Mouse (Mus musculus): ENCODE measurements around the gene Ptgis.
"Not testable (repeated sequence)": the region's sequence is repeated elsewhere in the genome, so short reads cannot be mapped to it uniquely, and the experiment has no call there.

The Ptgis gene

DNA sequence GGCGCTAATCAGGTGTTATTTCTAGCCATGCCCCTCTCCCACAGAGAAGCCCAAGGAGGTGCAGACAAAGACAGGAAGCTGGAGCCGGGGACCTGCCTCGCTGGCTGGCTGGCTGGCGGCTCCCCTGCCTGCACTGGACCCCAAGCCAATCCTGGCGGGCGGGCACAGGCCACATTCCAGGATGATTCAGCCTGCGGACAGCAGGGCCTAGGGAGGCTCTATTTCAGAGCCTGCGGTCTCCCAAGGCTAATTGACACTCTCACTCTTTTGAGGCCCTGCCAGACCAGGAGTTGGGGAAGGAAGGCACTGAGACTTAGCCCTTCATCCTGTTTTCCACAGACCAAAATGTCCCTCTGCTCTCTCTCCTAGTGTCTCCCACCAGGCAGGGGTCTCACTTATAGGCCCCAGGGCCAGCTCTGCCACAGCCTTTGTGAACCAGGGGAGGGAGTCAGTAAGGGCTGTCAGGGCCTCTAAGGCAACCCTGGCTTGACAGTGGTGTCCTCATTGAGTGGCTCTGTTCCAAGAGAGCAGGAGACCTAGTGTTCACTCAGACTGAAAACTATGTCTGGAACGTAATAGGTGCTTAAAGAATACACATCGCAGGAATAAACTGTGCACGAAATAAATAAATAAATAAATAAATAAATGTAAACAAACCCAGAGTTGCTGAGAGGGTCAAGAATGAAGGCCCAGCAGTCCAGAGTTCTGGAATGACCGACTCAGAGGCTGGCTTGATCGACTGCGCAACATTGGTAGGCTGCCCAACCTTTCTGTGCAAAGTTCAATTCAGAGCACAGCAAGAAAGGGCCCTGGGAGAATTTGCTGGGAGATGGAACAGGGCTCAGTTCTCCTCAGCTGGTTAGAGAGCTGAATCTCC is 8.0 kb downstream of the Ptgis start:
- in situ Hi-C loops (cut with MboI, MseI): no loop called here

DNA sequence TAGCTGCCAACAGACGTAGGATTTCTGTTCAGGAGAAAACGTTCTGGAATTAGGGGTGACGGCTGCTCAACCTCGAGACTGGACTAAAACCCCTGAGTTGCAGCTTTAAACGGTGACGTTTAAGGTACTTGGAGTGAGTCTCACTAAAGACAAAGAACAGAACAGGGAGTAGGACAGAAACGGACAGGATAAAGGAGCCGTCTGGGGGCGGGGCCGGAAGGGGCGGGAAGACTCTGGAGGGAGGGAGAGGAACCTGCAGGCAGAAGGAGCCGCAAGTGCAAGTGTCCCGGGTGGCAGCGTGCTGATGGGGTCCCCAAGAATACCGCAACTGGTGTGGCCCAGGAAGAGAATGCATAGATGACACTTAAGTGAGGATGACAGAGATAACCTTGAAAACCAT is 9.8 kb downstream of the Ptgis start:
- in situ Hi-C loops (cut with MboI, MseI): no loop called here

DNA sequence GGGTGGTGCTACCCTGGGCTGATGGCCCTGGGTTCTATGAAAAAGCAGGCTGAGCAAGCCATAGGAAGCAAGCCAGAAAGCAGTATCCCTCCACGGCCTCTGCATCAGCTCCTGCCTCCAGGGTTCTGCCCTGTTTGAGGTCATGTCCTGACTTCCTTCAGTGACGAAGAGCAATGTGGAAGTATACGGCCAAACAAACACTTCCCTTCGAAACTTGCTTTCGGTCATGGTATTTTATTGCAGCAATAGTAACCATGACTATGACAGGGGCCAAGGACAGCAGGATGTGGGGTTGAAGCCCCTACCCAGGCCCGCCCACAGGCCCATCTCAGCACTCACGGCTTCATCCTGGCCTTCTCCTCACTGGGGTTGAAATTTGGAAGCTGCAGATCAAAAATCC is 15.5 kb downstream of the Ptgis start:
- in situ Hi-C loops (cut with MboI, MseI): no loop called here

DNA sequence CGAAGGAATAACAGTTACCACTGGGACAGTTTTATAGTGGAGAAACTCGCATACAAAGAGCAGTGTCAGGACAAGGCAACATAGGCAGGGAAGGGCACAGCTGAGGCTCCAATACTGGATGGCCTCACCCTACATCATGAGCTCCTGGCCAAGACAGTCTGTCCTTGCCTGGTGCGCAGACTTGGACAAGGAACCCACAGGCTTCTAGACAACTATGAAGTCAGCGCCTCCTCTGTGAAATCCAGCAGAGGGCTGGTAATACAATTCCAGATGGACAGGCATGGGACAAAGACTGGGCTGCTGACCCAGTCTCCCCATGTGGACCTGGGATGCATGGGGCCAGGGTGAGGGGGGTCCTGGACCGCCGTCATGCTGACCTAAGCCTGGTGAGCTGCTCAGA is 16.2 kb downstream of the Ptgis start:
- in situ Hi-C loops (cut with MboI, MseI): no loop called here

DNA sequence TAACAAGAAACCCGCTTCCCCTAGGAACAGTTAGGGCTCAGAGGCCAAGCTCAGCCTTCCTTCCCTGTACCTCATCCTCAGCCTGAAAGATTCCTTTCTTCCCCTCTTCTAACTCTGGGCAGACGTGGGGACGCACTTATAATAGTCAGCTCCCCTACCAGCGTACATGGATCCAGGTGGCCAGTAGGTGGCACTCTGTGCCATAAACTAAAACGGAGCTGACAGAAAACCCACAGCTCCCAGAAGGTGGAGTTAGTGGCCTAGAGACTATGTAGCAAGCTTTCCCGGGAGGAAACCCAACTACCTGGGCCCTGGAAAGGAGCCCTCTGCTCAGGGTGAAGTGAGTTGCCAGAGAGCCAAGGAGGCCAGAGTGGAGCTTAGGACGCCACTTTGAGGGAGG is 18.3 kb downstream of the Ptgis start:
- in situ Hi-C loops (cut with MboI, MseI): no loop called here

DNA sequence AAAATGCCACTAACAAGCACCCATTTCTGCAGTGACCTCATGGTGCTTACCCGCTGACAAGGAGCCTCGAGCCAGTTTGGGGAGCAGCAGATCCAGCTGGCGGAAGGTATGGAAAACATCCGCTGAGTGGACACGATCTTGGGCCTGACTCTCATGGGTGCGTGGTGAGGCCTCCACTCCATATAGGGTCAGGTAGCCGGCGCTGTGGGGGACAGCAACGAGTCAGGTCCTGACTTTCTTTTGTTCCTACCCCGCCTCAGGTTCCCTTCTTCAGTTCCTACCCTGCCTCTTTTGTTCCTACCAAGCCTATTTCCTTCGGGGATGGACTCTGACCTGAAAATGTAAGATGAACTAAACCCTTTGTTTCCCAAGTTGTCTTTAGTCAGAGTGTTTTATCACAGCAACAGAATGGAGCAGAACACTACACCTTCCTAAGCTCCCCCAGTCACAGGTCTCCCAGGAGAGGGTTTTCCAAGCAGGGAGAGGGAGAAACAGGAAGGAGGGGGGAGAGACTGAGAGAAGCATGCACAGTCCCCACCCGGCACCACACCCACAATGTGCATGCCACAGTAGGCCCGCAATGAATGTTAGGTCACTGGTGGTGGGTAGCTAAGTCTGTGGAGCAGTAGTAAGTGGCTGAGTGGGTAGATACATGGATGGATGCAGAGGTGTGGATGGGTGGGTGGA is 19.1 kb downstream of the Ptgis start:
- in situ Hi-C loops (cut with MboI, MseI): no loop called here

DNA sequence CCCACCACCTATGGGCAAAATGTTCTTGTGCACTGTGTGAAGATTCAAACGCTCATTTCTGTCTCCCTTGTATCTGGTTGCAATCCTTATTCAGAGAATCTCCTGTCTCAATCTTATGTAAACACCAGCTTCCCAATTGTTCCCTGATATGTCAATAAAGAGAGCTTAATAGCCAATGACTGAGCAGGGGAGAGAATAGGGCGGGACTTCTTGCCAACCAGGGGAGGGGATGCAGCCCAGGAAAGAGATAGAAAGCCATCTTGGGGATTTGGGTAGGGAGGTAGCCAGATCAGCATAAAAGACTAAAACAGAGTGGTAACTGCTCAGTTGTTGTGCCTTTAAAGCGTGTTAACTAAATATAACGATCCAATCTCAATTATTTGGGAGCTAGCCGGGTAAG is 19.7 kb downstream of the Ptgis start:
- in situ Hi-C loops (cut with MboI, MseI): no loop called here

DNA sequence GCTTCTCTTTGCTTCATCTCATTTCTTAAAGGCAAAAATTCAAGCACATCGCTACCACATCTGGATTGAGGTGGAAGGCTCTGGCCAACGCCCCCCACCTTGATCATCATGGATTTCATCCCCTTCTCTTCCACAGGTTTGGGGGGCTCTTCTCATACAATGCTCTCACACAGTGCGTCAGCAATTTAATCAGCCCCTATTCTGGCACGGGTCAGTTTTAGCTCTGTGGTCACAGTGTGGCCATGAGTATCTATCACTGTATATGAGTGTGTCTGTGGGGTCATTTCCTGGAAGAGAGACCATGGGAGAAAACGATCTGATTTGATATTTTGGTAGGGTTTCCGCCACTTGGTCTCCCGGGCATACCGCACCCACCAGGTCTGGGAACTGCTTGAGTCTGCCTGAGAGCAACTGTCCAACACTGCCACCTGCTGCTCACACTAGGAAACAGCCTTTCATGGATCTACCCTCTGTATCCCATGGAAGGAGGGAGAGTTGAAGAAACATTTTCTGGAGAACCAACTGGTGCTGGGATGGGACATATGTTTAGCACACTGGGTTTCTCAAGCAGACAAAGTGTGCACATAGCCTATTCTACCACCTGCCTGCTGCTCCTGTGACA is 21.1 kb downstream of the Ptgis start:
- in situ Hi-C loops (cut with MboI, MseI): loop anchor here in 1 of 2 experiments (5.0 kb wide), 2 partner anchors 107 to 147 kb away; no protein-coding TSS in a partner anchor

DNA sequence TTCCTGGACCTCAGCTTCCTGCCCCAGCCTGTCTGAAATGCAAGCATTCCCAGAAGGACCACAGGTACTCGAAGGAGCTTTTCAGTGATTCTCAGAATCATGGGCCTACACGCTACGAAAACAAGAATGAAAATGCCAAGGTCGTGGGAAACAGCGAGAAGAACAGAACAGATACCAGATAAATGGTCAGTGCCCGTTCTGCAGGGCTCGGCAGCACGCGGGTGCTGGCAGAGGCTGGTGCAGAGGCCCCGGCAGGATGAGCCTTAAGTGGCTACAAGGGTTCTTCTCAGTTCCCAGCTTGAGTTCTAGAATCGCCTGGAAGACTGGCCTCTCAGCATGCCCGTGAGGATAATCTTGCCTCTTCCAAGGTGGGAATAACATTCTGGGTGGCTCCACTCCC is 26.7 kb downstream of the Ptgis start:
- in situ Hi-C loops (cut with MboI, MseI): loop anchor here in 1 of 2 experiments (5.0 kb wide), 1 partner anchor 141 kb away; no protein-coding TSS in a partner anchor

DNA sequence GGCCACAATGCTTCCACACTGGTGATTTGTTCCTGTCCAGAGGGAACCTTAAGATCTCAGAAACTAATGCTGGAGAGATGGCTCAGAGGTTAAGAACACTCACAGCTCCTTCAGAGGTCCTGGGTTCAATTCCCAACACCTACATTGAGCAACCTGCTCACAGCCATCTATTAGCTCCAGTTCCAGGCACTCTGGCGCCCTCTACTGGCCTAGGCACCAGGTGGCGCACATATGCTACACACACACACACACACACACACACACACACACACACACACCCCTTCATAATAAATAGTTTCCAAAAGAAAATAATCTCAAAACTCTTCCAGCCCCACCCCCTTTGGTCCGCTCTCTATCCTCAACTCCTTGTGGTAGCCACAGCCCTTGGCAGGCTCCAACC is 27.3 kb downstream of the Ptgis start:
- in situ Hi-C loops (cut with MboI, MseI): loop anchor here in 1 of 2 experiments (5.0 kb wide), 1 partner anchor 141 kb away; no protein-coding TSS in a partner anchor

DNA sequence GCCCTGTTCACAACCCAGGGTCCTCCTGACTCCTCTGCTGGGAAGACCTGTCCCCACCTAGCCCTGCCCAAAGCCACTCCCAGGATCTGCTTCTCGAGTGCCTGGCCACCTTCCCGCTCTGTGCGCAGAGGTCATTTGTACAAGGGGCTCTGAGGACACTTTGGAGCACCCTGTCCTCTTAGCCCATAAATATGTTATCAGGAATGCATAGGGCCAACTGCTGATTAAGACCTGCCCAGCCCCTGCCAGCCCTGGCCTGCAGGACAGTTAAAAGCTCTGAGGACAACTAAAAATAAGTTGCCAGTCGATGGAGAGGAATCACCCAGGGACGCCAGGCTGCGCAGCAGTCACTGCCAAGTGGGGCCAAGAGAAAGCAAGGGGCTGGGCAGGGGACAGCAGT is 27.9 kb downstream of the Ptgis start:
- in situ Hi-C loops (cut with MboI, MseI): loop anchor here in 1 of 2 experiments (5.0 kb wide), 1 partner anchor 140 kb away; no protein-coding TSS in a partner anchor

DNA sequence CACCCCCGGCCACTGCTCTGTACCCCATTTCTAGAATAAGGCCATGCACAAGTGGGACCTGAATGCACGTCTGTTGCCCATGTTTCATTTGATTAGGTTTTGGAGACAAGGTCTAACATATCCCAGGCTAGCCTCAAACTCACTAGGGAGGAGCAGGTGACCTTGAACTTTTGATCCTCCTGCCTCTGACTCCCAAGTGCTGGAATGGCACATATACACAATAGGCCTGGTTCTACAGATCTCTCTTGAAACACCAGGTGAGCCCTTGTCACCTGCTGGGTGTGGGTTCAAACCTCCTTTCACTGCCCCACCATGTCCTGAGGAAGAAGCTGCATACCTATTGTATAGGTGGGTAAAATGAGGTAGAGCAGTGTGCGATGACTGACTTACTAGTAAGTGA is 28.3 kb downstream of the Ptgis start:
- in situ Hi-C loops (cut with MboI, MseI): loop anchor here in 1 of 2 experiments (5.0 kb wide), 1 partner anchor 140 kb away; no protein-coding TSS in a partner anchor

DNA sequence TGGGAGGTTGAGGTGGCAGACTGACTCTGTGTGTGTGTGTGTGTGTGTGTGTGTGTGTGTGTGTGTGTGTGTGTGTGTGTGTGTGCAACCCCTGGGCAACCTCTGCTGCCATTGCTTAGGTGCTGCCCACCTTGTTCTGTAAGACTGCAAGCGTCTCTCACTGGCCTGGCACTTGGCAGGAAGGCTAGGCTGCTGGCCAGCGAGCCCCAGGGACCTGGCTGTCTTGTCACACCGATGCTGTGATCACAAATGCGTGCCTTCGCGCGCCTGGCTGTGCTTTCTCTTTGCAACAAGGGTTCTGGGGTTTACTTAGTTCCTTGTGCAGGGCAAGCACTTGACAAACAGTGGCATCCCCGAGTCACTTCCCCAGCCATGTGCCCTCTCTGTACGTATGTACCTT is 30.5 kb downstream of the Ptgis start:
- in situ Hi-C loops (cut with MboI, MseI): loop anchor here in 1 of 2 experiments (5.0 kb wide), 1 partner anchor 138 kb away; no protein-coding TSS in a partner anchor

DNA sequence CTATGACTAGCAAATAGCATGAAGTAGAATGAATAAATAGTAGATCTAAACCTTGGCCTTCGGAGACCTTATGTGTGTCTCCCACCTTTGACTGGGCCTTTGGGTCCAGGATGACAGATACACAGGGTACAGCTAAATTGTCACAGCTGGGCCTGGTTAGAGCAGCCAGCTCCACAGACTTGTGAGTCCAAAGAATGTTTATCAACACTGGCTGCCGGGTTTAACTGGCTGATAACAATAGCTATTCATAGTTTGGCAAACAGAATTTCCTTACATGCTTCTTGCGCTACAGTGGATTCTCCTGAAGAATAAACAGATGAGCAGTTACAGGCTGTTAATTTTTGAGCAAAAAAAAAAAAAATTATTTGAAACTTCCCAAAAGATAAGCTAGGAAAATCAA is 31.4 kb downstream of the Ptgis start:
- in situ Hi-C loops (cut with MboI, MseI): no loop called here

DNA sequence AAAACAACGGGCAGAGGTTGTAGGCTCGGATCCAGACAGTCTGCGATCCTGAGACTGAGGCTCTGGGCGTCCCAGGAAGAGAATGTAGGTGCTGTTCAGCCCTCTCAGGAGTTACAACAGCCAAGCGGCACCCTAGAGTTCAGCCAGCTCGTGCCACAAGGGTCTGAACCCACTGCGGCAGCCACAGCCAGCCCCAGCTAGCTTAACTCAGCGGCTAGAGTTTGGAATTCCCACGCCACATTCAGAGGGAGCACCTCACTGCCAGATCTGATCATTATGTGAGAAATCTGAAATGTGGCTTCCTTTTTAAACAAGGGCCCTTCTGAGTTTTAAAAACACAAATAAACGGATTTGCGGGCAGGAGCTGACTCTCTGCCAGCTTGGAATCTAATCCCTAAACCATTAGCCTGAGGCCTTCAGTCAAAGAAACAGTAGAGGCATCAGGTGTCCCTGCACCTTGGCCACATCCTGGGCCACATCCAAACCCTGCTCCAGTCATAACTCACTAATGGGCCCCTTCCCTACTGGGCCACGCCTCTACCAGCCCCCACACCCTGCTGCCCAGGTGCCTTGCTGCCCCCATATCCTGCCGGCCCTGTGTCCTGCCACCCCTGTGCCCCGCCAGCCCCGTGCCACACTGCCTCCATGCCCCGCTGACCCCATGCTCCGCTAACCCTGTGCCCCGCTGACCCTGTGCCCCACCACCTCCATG is 34.3 kb downstream of the Ptgis start:
- in situ Hi-C loops (cut with MboI, MseI): no loop called here

DNA sequence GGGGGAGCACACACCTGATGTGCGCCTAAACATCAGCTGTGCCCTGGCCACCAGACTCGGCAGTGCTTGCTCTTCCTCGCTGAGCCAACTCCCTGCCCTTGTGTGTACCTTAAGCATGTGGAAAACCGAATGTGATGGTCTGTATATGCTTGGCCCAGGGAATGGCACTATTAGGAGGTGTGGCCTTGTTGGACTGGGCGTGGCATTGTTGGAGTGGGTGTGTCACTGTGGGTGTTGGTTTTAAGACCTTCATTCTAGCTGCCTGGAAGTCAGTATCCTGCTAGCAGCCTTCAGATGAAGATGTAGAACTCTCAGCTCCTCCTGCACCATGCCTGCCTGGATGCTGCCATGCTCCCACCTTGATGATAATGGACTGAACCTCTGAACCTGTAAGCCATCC is 35.7 kb downstream of the Ptgis start:
- in situ Hi-C loops (cut with MboI, MseI): not testable (repeated sequence)

DNA sequence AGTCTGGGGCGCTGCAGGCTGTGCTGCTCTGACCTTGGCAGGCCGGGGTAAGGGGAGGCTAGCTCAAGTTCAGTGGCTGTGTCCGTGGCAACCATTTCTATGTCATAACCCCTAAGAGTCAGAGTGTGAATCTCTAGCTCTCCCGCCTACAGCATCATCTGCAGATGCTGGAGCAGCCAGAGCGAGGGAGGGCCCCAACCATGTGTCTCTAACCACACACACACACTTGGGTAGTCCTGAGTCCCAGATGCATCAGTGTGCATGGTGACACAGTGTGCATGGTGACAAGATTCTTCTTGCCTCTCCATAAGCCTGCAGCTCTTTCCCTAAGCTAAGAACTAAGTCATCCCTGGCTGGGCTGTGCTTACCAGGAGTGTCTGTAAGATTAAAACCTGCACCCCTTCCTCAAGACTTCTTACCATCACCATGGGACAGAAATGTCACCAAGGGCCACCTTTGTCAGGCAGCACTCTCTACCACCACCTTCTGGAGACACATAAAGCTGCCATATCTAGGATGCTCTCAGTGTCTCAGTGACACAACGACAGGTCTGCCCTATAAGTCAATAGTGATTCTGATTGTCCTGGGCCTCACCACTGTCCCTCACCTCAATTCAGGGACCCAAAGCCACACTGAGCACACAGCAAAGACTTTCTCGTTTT is 36.8 kb downstream of the Ptgis start:
- in situ Hi-C loops (cut with MboI, MseI): no loop called here

DNA sequence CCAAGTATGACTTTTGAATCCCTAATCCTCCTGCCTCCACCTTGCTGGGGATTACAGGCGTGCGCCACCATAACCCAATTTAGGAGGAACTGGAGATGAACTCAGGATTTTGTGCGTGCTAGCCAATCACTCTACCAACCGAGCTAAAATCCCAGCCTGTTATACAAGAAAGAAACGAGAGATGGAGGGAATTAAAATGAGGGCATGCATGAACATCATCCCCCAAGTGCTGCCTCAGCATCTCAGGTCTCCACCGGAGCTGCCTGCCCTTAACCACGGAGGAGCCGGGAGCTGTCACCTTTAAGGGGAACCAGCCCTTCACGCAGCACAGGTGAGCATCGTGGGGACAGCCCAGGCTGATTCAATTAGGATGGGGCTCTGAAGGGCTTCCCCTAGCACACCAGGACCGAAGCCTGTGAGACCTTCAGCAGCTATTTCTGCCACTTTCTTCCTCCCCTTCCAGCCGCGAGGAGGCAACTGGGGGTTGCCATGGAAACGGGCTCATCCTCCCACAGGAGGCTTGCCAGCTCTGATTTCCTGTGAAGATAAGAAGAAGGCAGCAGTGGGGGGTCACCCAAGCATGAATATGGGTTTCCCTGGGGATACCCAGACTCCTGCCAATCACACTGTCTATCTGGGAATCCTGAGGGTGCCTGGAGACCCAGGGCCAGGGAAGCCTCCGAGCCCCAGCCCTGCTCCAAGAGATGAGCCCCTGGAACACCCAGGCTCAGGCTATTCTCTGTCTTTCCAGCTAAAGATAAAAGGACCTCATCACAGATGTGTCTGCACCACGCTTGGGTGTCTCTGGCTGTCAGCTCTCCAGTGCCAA is 38.7 kb downstream of the Ptgis start:
- in situ Hi-C loops (cut with MboI, MseI): no loop called here

DNA sequence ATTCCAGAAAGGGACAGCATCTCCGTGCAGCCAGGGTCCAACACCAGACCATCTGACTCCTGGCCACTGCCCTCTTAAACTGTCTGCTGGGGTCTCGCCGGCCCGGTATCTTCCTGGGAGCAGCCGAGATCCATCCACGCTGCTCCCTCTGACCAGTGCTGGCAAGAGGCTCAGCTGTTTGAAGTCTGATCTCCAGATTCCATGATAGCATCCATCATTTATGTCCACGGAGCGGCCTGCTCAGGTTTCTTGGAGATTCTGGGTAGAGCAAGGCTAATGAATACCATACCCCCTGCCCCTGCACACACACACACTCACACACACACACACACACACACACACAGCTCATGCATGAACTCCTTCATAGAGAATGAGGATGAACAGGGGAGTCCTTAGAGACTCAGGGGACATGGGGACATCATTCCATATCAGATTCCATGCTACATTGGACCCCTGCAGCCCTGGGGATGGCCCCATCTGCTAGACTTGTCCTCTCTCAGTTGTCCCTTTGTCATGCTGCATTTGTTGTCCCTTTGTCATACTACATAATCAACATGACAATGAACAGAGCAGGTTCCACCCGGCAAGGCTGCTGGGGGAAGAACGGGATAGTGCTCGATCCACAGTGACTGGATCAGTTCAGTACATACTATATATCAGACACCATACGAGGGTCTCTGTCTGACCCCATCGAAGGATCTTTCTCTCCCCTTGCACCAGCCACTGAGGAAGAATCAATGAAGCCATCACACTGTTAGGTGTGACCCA is 41.6 kb downstream of the Ptgis start:
- in situ Hi-C loops (cut with MboI, MseI): no loop called here
